ENCODE assay signal across 23 mouse cellular contexts in the genomic region with DNA sequence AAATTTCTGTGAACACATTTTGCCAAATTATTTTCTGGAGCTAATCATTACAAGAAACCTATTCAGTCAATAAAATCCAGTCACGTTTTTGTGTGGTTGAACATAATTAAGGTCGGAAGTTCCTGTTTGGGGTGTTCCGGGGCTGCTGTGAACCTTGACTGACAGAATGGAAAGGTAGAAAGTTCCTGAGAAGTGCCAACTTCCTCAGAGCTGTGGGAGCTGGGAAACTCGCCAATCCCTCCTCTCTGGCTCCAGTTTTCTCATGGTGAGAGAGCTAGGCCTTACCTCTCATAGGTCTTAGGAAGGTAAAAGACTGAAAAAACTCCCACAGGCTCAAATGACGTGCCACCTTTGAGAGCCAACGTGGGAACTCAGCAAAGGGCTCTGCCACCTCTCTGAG. TPM values are rescaled to one million over a fixed set of nuclear protein-coding genes. Genes with fewer than 3 reads are reported as not detected.
A peak's percentile ranks its signal among the peaks of the same experiment; 100 is the strongest.
DNase-seq lines count a peak whose midpoint lies in the region; ATAC-seq lines count a peak whose summit lies in the region.
"Had no signal": no experiment of that assay in that cellular context is flagged by ENCODE, and none has a peak within 500 bp of the region (broad histone marks: within the 10 kb centered on the region; RNA-seq: fewer than 3 reads in every experiment).

No protein-coding gene starts in this region.

- no peak overlapping the region for H3K9ac ChIP-seq in kidney, embryonic 15.5 days
- no peak overlapping the region for H3K9ac ChIP-seq in hindbrain, embryonic 11.5 days (ENCODE audit: low read depth, low read length)
- H3K9ac ChIP-seq: forebrain, embryonic 12.5 days; heart, embryonic 13.5 days; hindbrain, embryonic 14.5 days; liver, embryonic 13.5 days; lung, embryonic 14.5 days had no signal

- no peaks in the 10 kb centered on the region for H3K36me3 ChIP-seq in kidney, embryonic 15.5 days
- no peaks in the 10 kb centered on the region for H3K36me3 ChIP-seq in hindbrain, embryonic 11.5 days (ENCODE audit: control insufficient read depth, insufficient read depth, low read length)
- H3K36me3 ChIP-seq: forebrain, embryonic 12.5 days; heart, embryonic 13.5 days; liver, embryonic 13.5 days had no signal

- H3K4me3 ChIP-seq in kidney, embryonic 15.5 days (replicated peaks), result no peak overlapping the region
- no peak overlapping the region for H3K4me3 ChIP-seq in hindbrain, embryonic 11.5 days (ENCODE audit: low read depth, low read length)
- H3K4me3 ChIP-seq: forebrain, embryonic 12.5 days; gastrocnemius, adult 2 months; heart, embryonic 13.5 days; left cerebral cortex, adult 2 months; liver, embryonic 13.5 days had no signal

- intact Hi-C loops in left cerebral cortex, postnatal 25 days (cut with DNase I), result no loop called here

- WGBS in kidney, embryonic 15.5 days, result 49% methylated on average over 6 of the region's 6 CpGs
- WGBS in hindbrain, embryonic 11.5 days, result 61% methylated on average over 6 of the region's 6 CpGs

- no peaks in the 10 kb centered on the region for H3K9me3 ChIP-seq in kidney, embryonic 15.5 days (replicated peaks)
- H3K9me3 ChIP-seq in hindbrain, embryonic 11.5 days (ENCODE audit: control insufficient read depth, low read length), result no peaks in the 10 kb centered on the region
- H3K9me3 ChIP-seq: forebrain, embryonic 12.5 days; heart, embryonic 13.5 days; liver, embryonic 13.5 days had no signal

- no peak overlapping the region for H3K4me2 ChIP-seq in kidney, embryonic 15.5 days
- H3K4me2 ChIP-seq in hindbrain, embryonic 11.5 days (replicated peaks; ENCODE audit: low read depth, low read length), result no peak overlapping the region
- H3K4me2 ChIP-seq: forebrain, embryonic 12.5 days; heart, embryonic 13.5 days; hindbrain, embryonic 14.5 days; liver, embryonic 13.5 days; lung, embryonic 14.5 days had no signal

- no peak for ATAC-seq in kidney, embryonic 15.5 days (replicated peaks; ENCODE audit: low FRiP score)
- ATAC-seq in hindbrain, embryonic 11.5 days (ENCODE audit: low FRiP score), result no peak
- ATAC-seq: intestine, embryonic 16.5 days had no signal

- peak overlapping the region; percentile 81 for H3K27ac ChIP-seq in kidney, embryonic 15.5 days
- H3K27ac ChIP-seq in hindbrain, embryonic 11.5 days (ENCODE audit: low read depth, low read length), result no peak overlapping the region
- H3K27ac ChIP-seq: forebrain, embryonic 12.5 days; gastrocnemius, adult 2 months; heart, embryonic 13.5 days; hindbrain, embryonic 14.5 days; left cerebral cortex, adult 2 months; liver, embryonic 13.5 days had no signal

- peaks cover 26% of the 10 kb centered on the region for H3K4me1 ChIP-seq in kidney, embryonic 15.5 days
- no peaks in the 10 kb centered on the region for H3K4me1 ChIP-seq in hindbrain, embryonic 11.5 days (replicated peaks; ENCODE audit: control insufficient read depth, insufficient read depth, low read length)
- H3K4me1 ChIP-seq: heart, embryonic 13.5 days; liver, embryonic 13.5 days had no signal

- peak; percentile 70 for DNase-seq in heart, adult 11 months
- DNase-seq in heart, adult 8-10 months (ENCODE audit: low spot score), result no peak
- peak; percentile 62 for DNase-seq in kidney, adult 18-20 months
- peak; percentile 53 to 71 for DNase-seq in kidney, postnatal 4 days
- no peak for DNase-seq in hindbrain, embryonic 11.5 days (ENCODE audit: low spot score)
- DNase-seq in left cerebral cortex, postnatal 25 days (ENCODE audit: low spot score in 2 of 2), result no peak
- DNase-seq: B cell, adult 2 months; cerebellum, adult 9-11 months; embryo, embryonic 11 days; gastrocnemius, adult 2 months; liver, embryonic 13.5 days; lung, embryonic 14.5 days; lung, postnatal 36 days; spleen, adult 18-20 months; thymus, postnatal 36 days had no signal

- no peaks in the 10 kb centered on the region for H3K27me3 ChIP-seq in kidney, embryonic 15.5 days
- H3K27me3 ChIP-seq in hindbrain, embryonic 11.5 days (ENCODE audit: control insufficient read depth, insufficient read depth, low read length), result no peaks in the 10 kb centered on the region
- H3K27me3 ChIP-seq: liver, embryonic 13.5 days had no signal

RNA-seq across cellular contexts. Expression of gene Rassf10, which starts 7.1 kb away (rescaled TPM):
- 1 to 10 TPM in 3 of 4 experiments, under 1 TPM in 1; 0.98 to 1.8 (median 1.4) TPM for total RNA-seq in heart, adult 8-10 months (2022)
- 19.8 and 20.4 TPM in 2 replicates for polyA plus RNA-seq in kidney, embryonic 15.5 days (2015; fragmentation: Nextera tagmentation; extraction: Ambion mirVana)
- polyA plus RNA-seq in hindbrain, embryonic 11.5 days (2014; fragmentation: Nextera tagmentation; extraction: Ambion mirVana), result 0.71 and 0.96 TPM in 2 replicates
- 1 to 10 TPM; 1.3 to 1.6 TPM for total RNA-seq in left cerebral cortex, postnatal 25 days (2021)
- total RNA-seq: granulocyte monocyte progenitor cell, adult 5-6 weeks; megakaryocyte-erythroid progenitor cell, adult 5-6 weeks had no signal

Comparison
In these comparisons a context has a peak if more than half of its experiments do, and no peak if none do; other contexts are left out.
1. DNase-seq: peak in heart, adult 11 months (single experiment), kidney, adult 18-20 months (single experiment) and kidney, postnatal 4 days (2 of 2); none in heart, adult 8-10 months (single experiment), hindbrain, embryonic 11.5 days (single experiment) and left cerebral cortex, postnatal 25 days (0 of 2).